Mouse (Mus musculus) central nervous system, embryonic 11.5 days (tissue): ENCODE results near the gene Lrrc4c. TPM values are rescaled to one million over a fixed set of nuclear protein-coding genes. Genes with fewer than 3 reads are reported as not detected.

Experiments used
- polyA plus RNA-seq: library from polyadenylated mRNA; depleted of rRNA; stranded (reverse); fragments of >200 nt; gene quantifications from 2 replicates; pipeline ENCODE4 v1.2.3, GENCODE M21; 2012; rRNA removed

Gene Lrrc4c
- polyA plus RNA-seq = 2.9 and 3.2 TPM in 2 replicates

GRCm38 (mm10) chr2:96317387-96318299 is at the start of gene Lrrc4c:
Gene Lrrc4c (plus strand): TSS chr2:96318169.

